Mouse (Mus musculus) intestine, embryonic 15.5 days (tissue): ENCODE measurements around the gene Olfr1209. TPM values are rescaled to one million over a fixed set of nuclear protein-coding genes. Genes with fewer than 3 reads are reported as not detected.

Experiments
- ATAC-seq: fragments of 200-750 bp; cut with Nextera tagmentation; 2 replicates; pipeline ENCODE4 v1.8.0; 2017; ENCODE audit warnings: moderate TSS enrichment, moderate library complexity
- H3K27ac ChIP-seq: fragments of 300-500 bp; sonication (generic); 2 replicates; pipeline ENCODE4 v1.5.1; 2015; ENCODE audit warnings: mild to moderate bottlenecking, inconsistent platforms
- H3K27me3 ChIP-seq: fragments of 300-500 bp; sonication (generic); replicated peaks from 2 replicates; pipeline ENCODE4 v1.6.1; 2015; ENCODE audit warnings: inconsistent platforms
- H3K36me3 ChIP-seq: fragments of 300-500 bp; sonication (generic); 2 replicates; pipeline ENCODE4 v1.6.1; 2015; ENCODE audit warnings: inconsistent platforms
- H3K4me1 ChIP-seq: fragments of 300-500 bp; sonication (generic); replicated peaks from 2 replicates; pipeline ENCODE4 v1.6.1; 2015; ENCODE audit warnings: inconsistent platforms
- H3K4me2 ChIP-seq: fragments of 300-500 bp; sonication (generic); replicated peaks from 2 replicates; pipeline ENCODE4 v1.6.1; 2015; ENCODE audit warnings: mild to moderate bottlenecking, inconsistent platforms
- H3K4me3 ChIP-seq: fragments of 300-500 bp; sonication (generic); replicated peaks from 2 replicates; pipeline ENCODE4 v1.5.1; 2015; ENCODE audit warnings: inconsistent platforms
- H3K9ac ChIP-seq: fragments of 300-500 bp; sonication (generic); 2 replicates; pipeline ENCODE4 v1.6.1; 2015; ENCODE audit warnings: inconsistent platforms
- H3K9me3 ChIP-seq: fragments of 300-500 bp; sonication (generic); 2 replicates; pipeline ENCODE4 v1.6.1; 2016; ENCODE audit warnings: inconsistent platforms
- WGBS: fragments of 180-500 bp; shearing (Covaris S2); methylation state at CpG from one replicate; pipeline ENCODE4 v1.1.7; 2015; 5-methylcytosine and 5-hydroxymethylcytosine counted together
- polyA plus RNA-seq: library from polyadenylated mRNA; unstranded; fragments of >200 nt; fragmentation: Nextera tagmentation; extraction: Ambion mirVana; gene quantifications from 2 replicates; pipeline ENCODE4 v1.2.1, GENCODE M21; 2015

The Olfr1209 gene
- polyA plus RNA-seq: not detected in 2 replicates

DNA sequence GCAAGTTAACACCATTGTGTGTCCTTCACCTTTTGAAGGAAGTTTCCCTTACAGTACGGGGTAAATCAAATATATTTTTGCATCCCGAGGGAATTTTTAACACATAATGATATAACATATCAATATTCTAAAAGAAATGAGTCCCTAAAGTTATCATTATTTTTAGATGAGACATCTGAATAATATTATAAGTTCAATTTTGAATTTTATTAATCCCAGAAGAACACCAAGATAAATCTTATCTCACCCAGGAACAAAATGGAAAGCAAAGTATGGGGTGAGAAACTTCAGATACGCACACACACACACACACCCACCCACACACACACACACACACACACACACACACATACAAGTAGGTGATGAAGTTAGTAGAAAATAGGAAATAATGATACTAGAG lies at the start of gene Olfr1209:
TSS of gene Olfr1209 (minus strand) at position 101 of the 400 bp plus-strand sequence.
- ATAC-seq: no peak
- Histone ChIP-seq H3K9ac (no peak within 1 kb of the TSS), H3K27me3 (no peaks in the 10 kb centered on the region), H3K4me3 (no peak within 1 kb of the TSS), H3K27ac (no peak within 1 kb of the TSS), H3K4me1 (no peaks in the 10 kb centered on the region), H3K9me3 (no peaks in the 10 kb centered on the region), H3K4me2 (no peak within 1 kb of the TSS), H3K36me3 (no peaks in the 10 kb centered on the region)
- WGBS: 90% methylated on average over 3 of the region's 3 CpGs

DNA sequence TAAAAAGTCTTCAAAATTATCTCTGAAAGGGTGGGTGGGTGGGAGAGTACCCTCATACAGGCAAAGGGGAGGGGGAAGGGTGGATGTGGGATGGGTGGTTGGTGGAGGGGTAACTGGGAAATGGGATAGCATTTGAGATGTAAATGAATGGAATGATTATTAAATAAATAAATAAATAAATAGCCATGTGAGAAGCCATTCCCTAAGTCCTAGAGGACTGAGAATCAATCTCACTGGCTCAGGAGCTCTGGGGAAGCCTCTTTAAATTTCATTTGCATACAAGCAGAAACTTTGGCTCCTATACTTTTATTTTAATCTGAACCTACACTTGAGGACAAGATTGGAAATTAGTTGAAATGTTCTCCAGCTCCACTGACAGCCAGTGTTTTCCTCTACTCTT lies 38.7 kb upstream of the Olfr1209 start, which contains the start of gene Olfr1212:
TSS of gene Olfr1212 (plus strand) at position 301 of the 400 bp plus-strand sequence.
- Histone ChIP-seq H3K4me1 (no peaks in the 10 kb centered on the region), H3K9ac (no peak within 1 kb of the TSS), H3K4me2 (no peak within 1 kb of the TSS), H3K36me3 (no peaks in the 10 kb centered on the region), H3K27ac (no peak within 1 kb of the TSS), H3K4me3 (no peak within 1 kb of the TSS), H3K27me3 (no peaks in the 10 kb centered on the region), H3K9me3 (no peaks in the 10 kb centered on the region)
- ATAC-seq: no peak

DNA sequence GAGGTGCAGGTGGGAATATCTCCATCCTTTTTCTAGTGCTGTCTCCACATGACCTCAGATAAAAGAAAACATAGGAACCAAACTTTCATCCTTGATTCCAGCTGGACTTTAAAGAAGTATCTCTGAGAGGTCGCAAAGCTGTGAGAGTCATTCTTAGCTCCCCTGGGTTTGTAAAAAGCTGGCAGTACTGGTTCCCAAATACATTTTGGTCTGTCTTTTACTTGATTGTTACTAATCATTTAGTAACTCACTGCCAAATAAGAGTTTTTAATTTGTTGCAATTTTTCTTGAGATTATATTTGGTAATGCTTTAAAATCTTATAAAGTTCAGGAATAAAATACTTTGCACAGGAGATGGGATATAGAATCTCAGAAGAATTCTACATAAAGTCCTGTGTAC lies 23.1 kb upstream of the Olfr1209 start, which contains the start of gene Olfr1211:
TSS of gene Olfr1211 (minus strand) at position 101 of the 400 bp plus-strand sequence.
- H3K36me3 ChIP-seq: no peaks in the 10 kb centered on the region
- no peak within 1 kb of the TSS for H3K4me3 ChIP-seq
- H3K27me3 ChIP-seq: no peaks in the 10 kb centered on the region
- ATAC-seq: no peak
- no peak within 1 kb of the TSS for H3K27ac ChIP-seq
- no peak within 1 kb of the TSS for H3K9ac ChIP-seq
- WGBS: 93% methylated on average over 1 of the region's 1 CpGs
- no peak within 1 kb of the TSS for H3K4me2 ChIP-seq
- H3K9me3 ChIP-seq: no peaks in the 10 kb centered on the region
- H3K4me1 ChIP-seq: no peaks in the 10 kb centered on the region

DNA sequence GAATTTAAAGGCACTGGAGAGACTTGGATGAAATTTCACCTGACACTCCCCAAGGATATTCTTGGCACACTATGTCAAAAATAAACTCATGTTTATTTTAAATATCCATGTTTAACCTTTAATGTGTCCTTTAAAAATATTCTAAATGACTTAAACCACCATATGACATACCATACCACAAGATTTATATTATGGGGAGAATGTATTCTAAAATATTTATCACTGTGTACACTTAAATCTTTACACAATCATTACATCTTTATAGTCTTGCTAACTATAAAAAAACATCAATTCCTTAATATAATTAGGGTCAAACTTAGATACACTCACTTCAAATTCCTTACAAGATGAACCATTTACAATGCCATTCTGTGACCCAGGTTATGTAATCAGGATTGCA lies 12.7 kb downstream of the Olfr1209 start, which contains the start of gene Olfr1208:
TSS of gene Olfr1208 (minus strand) at position 101 of the 400 bp plus-strand sequence.
- no peaks in the 10 kb centered on the region for H3K27me3 ChIP-seq
- H3K9me3 ChIP-seq: no peaks in the 10 kb centered on the region
- H3K4me1 ChIP-seq: no peaks in the 10 kb centered on the region
- no peaks in the 10 kb centered on the region for H3K36me3 ChIP-seq
- no peak within 1 kb of the TSS for H3K4me3 ChIP-seq
- H3K9ac ChIP-seq: no peak within 1 kb of the TSS
- no peak within 1 kb of the TSS for H3K4me2 ChIP-seq
- ATAC-seq: no peak
- H3K27ac ChIP-seq: no peak within 1 kb of the TSS

DNA sequence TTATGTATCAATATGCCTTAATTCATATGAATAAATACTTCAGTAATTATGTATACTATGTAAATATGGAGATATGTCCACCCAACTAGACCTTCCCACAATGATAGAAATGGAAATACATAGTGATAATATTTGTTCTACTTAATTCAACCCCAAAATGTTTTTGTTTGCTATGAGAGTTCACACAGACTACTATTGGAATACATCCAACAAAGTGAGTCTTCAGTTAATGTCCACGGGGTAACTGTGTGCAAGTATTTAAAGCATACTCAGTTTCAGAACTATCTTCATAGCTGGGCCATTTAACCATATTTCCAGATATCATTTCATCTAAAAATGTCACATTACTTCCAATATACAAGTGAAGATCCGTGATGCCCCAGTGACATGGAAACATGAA lies 52.0 kb downstream of the Olfr1209 start, which contains the start of gene Olfr1206:
TSS of gene Olfr1206 (plus strand) at position 301 of the 400 bp plus-strand sequence.
- H3K9me3 ChIP-seq: no peaks in the 10 kb centered on the region
- no peak within 1 kb of the TSS for H3K9ac ChIP-seq
- no peak within 1 kb of the TSS for H3K4me2 ChIP-seq
- H3K27me3 ChIP-seq: no peaks in the 10 kb centered on the region
- H3K27ac ChIP-seq: no peak within 1 kb of the TSS
- WGBS: 84% methylated on average over 2 of the region's 2 CpGs
- no peaks in the 10 kb centered on the region for H3K4me1 ChIP-seq
- no peak for ATAC-seq
- H3K36me3 ChIP-seq: no peaks in the 10 kb centered on the region
- H3K4me3 ChIP-seq: no peak within 1 kb of the TSS

Other genes starting within 250 kb of the Olfr1209 start
- not detected in 2 replicates for gene Olfr1193, start 239.5 kb downstream of the Olfr1209 start, polyA plus RNA-seq
- not detected in 2 replicates for gene Olfr1195, start 226.0 kb downstream of the Olfr1209 start, polyA plus RNA-seq
- gene Olfr1196, start 210.6 kb downstream of the Olfr1209 start, polyA plus RNA-seq: not detected in 2 replicates
- gene Olfr1197, start 182.8 kb downstream of the Olfr1209 start, polyA plus RNA-seq: not detected in 2 replicates
- gene Olfr1198, start 163.8 kb downstream of the Olfr1209 start, polyA plus RNA-seq: not detected in 2 replicates
- not detected in 2 replicates for gene Olfr1199, start 154.7 kb downstream of the Olfr1209 start, polyA plus RNA-seq
- not detected in 2 replicates for gene Olfr1200, start 144.7 kb downstream of the Olfr1209 start, polyA plus RNA-seq
- not detected in 2 replicates for gene Olfr1201, start 122.1 kb downstream of the Olfr1209 start, polyA plus RNA-seq
- not detected in 2 replicates for gene Olfr1202, start 100.7 kb downstream of the Olfr1209 start, polyA plus RNA-seq
- gene Olfr1205, start 85.4 kb downstream of the Olfr1209 start, polyA plus RNA-seq: not detected in 2 replicates
- gene Olfr1204, start 65.9 kb downstream of the Olfr1209 start, polyA plus RNA-seq: not detected in 2 replicates
- not detected in 2 replicates for gene Olfr1206, start 51.9 kb downstream of the Olfr1209 start, polyA plus RNA-seq
- not detected in 2 replicates for gene Olfr1208, start 12.8 kb downstream of the Olfr1209 start, polyA plus RNA-seq
- not detected in 2 replicates for gene Olfr1211, start 23.0 kb upstream of the Olfr1209 start, polyA plus RNA-seq
- not detected in 2 replicates for gene Olfr1212, start 38.8 kb upstream of the Olfr1209 start, polyA plus RNA-seq
- gene Gm13762, start 65.1 kb upstream of the Olfr1209 start, polyA plus RNA-seq: not detected in 2 replicates
- gene Olfr1214, start 77.5 kb upstream of the Olfr1209 start, polyA plus RNA-seq: not detected in 2 replicates
- gene Olfr1215, start 91.8 kb upstream of the Olfr1209 start, polyA plus RNA-seq: not detected in 2 replicates
- not detected in 2 replicates for gene Olfr1216, start 103.2 kb upstream of the Olfr1209 start, polyA plus RNA-seq
- not detected in 2 replicates for gene Olfr1217, start 116.9 kb upstream of the Olfr1209 start, polyA plus RNA-seq
- gene Olfr1218, start 146.0 kb upstream of the Olfr1209 start, polyA plus RNA-seq: not detected in 2 replicates
- not detected in 2 replicates for gene Olfr1219, start 168.4 kb upstream of the Olfr1209 start, polyA plus RNA-seq
- not detected in 2 replicates for gene Olfr1220, start 191.7 kb upstream of the Olfr1209 start, polyA plus RNA-seq
- not detected in 2 replicates for gene Olfr1221, start 202.1 kb upstream of the Olfr1209 start, polyA plus RNA-seq
- gene Olfr1222, start 217.9 kb upstream of the Olfr1209 start, polyA plus RNA-seq: not detected in 2 replicates
- not detected in 2 replicates for gene Olfr1223, start 236.4 kb upstream of the Olfr1209 start, polyA plus RNA-seq
- not detected in 2 replicates for gene Olfr1224-ps1, start 248.9 kb upstream of the Olfr1209 start, polyA plus RNA-seq